Mouse (Mus musculus): Measurements from ENCODE around the gene Pla2g10. TPM values are rescaled to one million over a fixed set of nuclear protein-coding genes. Genes with fewer than 3 reads are reported as not detected.
A peak's percentile ranks its signal among the peaks of the same experiment; 100 is the strongest.
"Not testable (repeated sequence)": the region's sequence is repeated elsewhere in the genome, so short reads cannot be mapped to it uniquely, and the experiment has no call there.

The Pla2g10 gene
- total RNA-seq (2022): not detected

DNA sequence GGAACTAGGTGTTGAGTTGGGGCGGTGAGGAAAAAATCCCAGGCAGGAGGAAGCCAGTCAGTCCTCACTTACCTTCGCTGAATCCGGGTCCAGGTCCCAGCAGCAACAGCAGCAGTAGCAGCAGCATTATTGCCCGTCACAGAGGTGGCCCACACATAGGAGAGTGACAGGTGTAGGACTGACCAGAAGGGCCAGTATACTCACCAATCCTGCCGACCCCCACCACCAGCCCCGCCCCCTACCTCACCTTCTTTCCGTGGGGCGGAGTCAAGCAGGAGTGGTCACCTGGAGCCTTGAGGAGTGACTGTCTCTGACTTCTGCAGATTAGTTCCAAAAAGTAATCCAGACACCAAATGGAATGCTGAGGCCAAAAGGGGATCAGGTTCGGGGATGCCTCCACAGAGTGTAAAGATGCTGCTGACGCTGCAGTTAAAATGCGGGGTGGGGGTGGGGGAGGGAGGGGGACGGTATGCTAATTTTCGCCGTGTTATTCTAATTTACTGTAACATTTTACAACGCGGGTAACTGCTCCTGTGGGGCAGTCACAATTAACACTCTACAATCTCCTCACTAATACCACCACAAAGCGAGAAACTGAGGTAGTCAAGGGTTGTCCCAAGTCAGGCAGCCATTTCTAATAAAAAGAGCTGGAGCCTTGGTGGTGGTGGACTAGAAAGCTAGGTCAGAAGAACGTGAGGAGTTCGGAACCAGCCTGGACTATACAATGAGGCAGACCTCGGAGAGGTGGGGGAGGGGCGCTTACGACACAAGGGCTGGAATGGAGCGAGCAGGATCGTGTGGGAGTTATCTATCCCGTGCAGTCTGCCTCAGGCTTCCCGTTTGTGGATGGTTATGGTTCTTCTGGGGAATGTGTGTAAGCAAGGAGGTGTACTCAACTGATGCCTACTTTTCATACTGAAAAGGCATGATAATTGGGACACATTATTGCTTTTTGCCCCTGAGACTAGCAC, at the start of gene Pla2g10:
Gene Pla2g10 (minus strand): TSS at position 699 of the 971 bp plus-strand sequence.
- DNase-seq (ENCODE audit: low spot score in 2 of 2): no peak

DNA sequence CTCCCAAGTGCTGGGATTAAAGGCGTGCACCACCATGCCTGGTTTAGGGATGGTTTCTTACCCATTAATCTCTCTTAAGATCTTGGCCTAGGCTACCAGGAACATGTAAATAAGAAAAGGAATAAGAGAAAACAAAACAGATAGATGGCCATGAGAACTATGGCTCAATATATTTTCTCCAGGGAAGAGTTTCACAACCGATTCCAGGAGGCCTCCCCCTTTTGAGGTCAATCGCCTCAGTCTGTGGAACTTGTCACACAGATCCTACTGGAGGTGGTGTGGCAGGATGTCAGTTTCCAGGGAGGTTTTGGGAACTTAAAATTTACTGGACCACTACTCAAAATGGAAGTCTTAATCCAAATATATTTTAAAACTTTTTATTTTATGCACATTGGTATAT, 43.9 kb upstream of the Pla2g10 start:
- DNase-seq (ENCODE audit: low spot score in 2 of 2): not testable (repeated sequence)

DNA sequence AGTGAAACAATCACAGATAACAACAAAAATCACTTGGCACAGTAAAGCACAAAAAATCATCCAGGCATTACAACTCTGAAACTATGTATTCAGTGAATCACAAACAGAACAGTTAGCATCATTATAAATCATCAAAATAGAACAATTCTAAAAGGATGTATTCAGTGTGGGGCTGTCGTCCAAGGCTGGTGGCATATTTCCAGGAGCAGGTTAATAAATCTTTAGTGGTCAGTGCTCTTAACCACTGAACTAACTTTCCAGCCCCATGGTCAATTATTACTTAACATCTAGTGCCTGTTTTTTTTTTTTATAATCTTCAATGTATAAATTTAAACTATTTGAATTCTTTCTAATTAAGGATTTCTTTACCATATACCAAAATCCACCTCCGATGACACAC, 43.2 kb upstream of the Pla2g10 start:
- DNase-seq (ENCODE audit: low spot score in 2 of 2): not testable (repeated sequence)

DNA sequence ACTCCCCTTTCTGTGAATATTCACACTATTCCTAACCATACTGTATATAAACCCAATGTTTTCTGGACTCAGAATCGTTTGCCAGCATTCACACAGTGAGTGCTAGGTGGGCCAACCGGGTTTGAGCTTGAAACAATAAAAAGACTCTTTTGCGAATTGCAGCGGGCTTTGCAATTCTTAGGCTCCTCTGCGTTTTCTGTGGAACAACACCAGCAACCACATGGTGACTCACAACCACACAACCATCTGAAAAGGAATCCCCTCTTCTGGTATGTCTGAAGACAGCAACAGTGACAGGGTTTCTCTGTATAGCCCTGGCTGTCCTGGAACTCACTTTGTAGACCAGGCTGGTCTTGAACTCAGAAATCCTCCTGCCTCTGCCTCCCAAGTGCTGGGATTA, 41.3 kb upstream of the Pla2g10 start:
- DNase-seq (ENCODE audit: low spot score in 2 of 2): not testable (repeated sequence)

DNA sequence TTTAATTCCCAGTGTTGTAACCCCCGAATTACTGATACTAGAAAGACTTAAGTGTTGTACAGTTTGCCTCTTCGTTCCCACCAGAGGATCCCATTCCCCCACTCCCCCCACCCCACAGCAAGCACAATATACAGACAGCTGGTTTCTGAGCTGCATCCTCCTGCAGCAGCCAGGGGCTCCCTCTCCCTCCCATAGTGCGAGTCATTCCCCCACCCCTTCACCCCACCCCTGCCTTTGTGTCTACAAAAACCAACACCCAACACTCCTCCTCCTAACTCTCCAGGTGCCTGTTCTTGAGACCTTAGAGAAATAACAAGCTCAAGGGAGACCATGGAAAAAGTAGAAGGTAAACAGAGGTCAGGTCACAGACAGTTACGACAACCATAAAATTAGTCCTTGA, 40.8 kb upstream of the Pla2g10 start:
- not testable (repeated sequence) for DNase-seq (ENCODE audit: low spot score in 2 of 2)

DNA sequence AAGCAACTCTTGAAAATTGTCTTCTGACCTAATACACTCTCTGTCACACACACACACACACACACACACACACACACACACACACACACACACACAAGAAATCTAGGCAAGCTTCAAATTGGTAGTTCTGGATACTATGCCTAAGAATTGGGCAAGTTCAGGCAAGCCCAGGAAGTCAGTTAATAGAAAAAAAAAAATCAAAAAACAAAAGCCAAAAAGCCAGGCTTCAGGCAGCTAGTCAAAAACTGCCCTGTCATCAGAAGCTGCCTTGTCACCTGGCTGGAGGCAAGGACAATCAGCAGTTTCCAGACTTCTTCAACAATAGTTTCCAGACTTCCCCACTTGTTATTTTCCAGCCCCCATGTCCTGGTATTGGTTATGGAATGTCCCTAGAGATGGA, 35.6 kb upstream of the Pla2g10 start:
- DNase-seq (ENCODE audit: low spot score in 2 of 2): no peak

DNA sequence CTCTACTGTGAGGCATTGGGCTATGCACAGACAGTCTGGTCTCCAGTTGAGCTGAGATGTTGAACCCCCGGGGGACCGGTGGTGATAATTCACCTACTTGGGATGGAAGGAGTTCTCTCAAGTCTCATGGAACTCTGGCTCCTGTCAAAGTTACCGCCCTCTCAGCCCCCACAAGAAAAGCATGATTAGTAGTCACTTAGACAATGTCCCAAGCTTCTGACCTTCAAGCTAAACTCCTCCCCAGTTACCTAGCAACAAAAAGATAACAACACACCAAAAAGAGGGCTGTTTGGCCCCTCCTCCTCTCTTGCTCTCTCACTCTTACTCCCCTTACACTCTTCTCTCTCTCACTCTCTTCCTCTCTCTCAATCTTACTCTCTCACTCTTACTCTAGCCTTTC, 33.7 kb upstream of the Pla2g10 start:
- DNase-seq (ENCODE audit: low spot score in 2 of 2): no peak

DNA sequence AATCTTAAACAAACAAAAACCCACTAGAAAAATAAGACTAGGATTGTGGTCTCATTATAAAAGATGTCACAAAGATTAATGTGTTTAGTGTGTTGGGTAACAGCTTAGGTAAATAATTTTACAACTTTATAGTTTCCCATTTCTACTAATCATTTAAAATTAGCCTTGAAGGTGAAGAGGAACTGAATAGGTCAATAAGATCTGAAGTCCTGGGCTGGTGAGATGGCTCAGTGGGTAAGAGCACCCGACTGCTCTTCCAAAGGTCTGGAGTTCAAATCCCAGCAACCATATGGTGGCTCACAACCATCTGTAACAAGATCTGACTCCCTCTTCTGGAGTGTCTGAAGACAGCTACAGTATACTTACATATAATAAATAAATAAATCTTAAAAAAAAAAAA, 32.0 kb upstream of the Pla2g10 start:
- not testable (repeated sequence) for DNase-seq (ENCODE audit: low spot score in 2 of 2)

DNA sequence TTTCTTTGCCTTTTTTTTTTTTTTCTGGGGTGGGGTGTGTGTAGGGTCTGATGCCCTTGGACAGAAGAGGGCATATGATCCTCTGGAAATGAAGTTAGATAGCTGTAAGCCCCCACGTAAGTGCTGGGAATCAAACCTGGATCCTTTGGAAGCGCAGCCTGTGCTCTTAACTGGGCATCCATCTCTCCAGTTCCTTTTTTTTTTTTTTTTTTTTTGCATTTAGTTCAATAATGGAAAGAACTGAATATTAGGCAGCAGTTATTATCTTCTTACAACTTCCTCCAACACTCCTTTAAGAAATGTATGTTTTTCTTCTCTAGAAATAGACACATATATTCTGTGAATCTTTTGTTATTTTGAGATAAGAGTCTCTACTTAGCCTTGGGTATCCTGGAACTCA, 27.0 kb upstream of the Pla2g10 start:
- no peak for DNase-seq (ENCODE audit: low spot score in 2 of 2)

DNA sequence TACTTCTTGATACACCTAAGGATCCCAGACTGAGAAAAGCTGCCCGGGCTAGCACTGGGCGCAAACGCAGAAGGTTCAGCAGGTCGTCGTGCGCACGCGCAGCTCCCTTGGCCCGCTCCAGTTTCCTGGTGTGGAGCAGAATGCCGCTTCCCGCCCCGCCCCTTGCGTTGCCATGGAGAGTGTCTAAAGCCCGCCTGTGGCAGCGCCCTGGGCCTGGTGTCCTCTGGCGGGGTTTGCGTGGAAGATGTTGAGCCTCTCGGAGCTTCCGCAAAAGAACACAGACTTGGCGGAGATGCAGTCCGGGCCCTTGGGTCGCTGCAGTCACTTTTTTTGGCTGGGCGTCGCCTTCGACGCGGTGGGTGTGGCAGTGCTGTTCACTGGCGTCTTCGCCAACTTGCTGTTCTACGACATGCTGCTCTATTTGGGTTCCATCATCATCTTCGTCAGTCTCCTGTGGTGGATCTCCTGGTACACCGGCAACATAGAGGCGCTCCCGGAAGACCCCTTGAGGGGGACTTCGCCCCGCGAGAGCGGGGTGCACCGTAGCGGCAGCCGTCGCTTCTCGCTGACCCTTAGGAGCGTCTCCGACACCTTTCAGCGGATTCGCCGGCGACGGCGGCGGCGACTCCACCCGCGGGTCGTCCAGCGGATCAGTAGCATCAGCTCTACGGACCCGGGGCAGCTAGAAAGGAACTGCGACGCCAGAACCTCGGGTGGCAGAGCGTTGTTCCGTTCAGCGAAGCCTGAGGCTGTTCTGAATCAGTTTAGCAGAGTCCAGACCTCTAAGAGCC, 23.8 kb upstream of the Pla2g10 start:
- DNase-seq (ENCODE audit: low spot score in 2 of 2): peak; percentile 88 to 93

DNA sequence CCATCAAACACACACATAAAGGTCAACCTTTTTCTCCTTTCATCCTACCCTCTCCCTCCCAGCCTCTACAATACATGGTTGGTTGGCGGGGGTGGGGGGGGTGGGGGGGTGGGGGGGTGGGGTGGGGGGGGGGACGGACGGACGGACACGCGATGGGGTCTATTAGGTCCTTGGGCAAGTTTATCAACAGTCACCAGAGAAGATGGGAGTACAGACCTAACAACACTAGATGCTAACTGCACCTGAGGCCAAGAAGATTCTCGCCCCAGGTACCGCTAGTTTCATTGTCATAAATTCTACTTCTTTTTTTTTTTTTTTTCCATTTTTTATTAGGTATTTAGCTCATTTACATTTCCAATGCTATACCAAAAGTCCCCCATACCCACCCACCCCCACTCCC, 23.2 kb upstream of the Pla2g10 start:
- no peak for DNase-seq (ENCODE audit: low spot score in 2 of 2)

DNA sequence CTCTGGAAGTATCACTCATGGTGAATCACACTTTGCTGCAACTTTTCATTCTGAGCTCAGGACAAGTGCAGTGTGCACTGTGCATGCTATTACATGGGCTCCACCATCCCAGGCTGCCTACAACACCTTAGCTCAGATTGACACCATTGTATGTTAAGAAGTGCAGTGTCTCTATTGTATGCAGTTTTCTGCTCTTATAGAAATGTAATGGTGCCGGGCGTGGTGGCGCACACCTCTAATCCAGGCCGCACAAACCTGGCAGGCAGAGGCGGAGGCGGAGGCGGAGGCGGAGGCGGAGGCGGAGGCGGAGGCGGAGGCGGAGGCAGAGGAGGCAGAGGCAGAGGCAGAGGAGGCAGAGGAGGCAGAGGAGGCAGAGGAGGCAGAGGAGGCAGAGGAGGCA, 19.8 kb upstream of the Pla2g10 start:
- DNase-seq (ENCODE audit: low spot score in 2 of 2): no peak

DNA sequence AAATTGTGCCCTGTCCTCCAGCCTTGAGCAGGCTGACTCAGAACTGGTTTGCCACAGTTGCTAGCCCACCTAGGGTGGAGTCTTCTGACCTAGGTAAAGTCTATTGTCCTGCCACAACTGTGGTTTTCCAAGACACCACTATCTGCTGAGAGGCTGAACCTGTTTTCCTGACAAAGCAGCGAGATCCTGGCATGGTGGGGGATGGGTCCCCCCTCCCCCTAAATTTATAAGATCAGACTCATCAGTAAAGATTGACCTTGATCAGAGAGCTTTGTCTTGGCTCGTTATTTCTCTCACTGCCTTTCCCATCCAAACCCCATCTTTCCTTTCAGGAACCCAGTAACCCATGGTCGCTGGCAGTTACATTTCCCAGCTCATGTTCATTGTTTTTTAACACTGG, 19.2 kb upstream of the Pla2g10 start:
- no peak for DNase-seq (ENCODE audit: low spot score in 2 of 2)

DNA sequence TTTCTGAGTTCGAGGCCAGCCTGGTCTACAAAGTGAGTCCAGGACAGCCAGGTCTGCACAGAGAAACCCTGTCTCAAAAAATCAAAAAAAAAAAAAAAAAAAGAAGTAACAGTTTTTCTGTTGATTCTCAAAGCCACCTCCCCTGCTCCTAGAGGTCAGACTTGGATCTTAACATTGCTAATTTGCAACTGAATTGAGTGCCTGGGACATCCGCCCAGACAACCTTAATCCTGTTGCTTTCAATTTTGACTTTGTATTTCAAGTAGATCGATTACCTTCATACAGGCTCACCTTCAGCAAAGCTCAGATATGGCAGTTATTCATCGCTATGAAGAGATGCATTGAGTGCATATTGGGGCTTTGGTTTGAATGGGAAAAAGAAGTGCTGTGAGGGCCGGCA, 18.5 kb upstream of the Pla2g10 start:
- DNase-seq (ENCODE audit: low spot score in 2 of 2): no peak

DNA sequence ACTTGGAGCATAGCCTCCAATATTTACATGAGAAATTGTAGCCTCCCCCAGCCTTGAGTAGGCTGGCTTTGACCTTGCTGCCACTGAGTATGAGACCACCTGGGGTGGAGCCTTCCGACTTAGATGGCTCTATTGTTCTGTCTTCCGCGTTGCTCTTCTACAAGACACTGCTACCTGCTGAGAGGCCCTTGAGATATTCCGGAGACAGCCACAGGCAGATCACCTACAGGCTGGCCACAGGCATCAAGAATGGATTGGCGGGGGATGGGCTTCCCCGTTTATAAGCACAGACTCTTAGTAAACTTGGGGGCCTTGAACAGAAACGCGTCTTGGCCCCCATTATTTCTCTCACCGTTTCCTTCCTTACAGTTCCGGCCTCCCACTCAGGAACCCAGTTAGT, 18.0 kb upstream of the Pla2g10 start:
- not testable (repeated sequence) for DNase-seq (ENCODE audit: low spot score in 2 of 2)

DNA sequence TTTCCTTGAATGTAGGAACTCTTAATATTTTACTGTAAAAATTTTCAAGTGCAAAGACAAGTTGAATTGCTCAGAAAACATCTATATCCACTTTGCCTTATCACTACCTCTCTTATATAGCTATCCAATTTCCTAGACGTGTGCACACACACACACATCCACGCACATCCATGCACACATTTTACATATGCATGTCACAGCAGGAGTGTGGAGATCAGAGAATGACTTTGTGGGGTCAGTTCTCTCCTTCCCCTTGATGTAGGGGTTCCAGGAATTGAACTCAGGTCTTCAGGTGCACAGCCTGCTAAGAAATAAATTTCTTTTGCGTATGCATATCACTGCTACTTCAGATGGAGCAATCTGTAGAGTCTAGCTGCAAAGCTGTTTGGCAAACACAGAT, 17.3 kb upstream of the Pla2g10 start:
- no peak for DNase-seq (ENCODE audit: low spot score in 2 of 2)

DNA sequence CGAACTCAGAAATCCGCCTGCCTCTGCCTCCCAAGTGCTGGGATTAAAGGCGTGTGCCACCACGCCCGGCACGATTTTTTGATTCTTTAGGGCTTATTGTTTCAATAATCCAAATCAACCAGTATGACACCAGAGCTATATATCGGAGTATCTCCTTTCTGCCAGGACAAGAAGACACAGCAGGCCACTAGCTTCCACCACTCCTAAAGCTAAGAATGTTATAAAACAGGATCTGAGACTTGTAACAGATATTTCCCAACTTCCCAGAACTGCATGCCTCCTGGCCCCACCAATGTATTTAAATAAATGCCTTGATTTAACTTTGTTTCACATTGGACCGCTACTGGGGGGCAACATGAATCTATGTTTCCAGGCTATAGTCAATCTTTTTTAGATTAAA, 16.9 kb upstream of the Pla2g10 start:
- DNase-seq (ENCODE audit: low spot score in 2 of 2): no peak

DNA sequence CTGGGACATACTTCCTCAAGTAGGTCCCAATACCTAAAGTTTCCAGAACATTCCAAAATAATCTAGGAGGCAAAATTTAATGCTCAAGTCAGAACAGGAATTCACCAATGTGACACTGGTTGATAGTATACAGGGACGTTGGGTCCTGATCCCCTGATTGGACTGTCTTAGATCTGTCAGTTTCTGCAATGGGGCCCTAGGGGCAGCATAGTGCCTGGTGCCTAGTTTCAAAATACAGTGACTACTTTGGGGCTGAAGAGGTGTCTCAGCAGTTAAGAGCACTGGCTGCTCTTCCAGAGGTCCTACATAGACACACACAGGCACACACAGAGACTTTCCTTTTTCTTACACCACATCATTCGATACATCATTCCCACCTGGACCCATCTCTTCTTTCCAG, 10.1 kb upstream of the Pla2g10 start:
- no peak for DNase-seq (ENCODE audit: low spot score in 2 of 2)

DNA sequence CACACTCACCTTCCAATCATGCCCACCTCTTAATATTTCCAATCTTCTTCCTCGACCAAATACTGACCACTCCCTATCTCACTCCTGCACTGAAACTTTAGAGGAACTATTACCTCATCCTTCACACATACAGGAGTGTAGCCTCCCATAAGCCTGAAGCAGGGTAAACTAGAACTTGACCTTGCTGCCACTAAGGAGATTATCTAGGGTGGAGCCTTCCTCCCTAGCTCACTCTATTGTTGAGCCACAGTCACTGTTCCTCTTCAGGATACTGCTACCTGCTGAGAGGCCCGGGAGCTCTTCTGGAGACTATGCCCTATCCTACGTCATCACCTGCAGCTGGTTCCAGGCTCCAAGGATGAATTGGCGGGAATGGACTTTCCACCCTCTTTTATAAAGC, 8.3 kb upstream of the Pla2g10 start:
- DNase-seq (ENCODE audit: low spot score in 2 of 2): not testable (repeated sequence)

DNA sequence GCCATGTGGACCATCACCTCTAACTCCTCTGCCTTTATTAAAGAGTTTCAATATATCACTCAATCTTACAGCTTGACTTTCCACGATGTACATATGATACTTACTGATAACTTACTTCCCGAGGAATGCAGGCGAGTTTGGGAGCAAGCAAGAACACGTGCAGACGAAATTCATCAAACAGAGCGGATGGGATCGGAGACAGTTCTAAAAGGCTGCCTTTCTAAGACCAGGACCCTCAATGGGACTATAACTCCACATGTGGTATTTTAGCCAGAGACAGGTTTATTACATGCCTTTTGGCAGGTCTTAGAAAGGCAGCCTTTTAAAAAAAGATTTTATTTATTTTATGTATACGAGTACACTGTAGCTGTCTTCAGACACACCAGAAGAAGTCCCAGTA, 5.2 kb upstream of the Pla2g10 start:
- no peak for DNase-seq (ENCODE audit: low spot score in 2 of 2)

DNA sequence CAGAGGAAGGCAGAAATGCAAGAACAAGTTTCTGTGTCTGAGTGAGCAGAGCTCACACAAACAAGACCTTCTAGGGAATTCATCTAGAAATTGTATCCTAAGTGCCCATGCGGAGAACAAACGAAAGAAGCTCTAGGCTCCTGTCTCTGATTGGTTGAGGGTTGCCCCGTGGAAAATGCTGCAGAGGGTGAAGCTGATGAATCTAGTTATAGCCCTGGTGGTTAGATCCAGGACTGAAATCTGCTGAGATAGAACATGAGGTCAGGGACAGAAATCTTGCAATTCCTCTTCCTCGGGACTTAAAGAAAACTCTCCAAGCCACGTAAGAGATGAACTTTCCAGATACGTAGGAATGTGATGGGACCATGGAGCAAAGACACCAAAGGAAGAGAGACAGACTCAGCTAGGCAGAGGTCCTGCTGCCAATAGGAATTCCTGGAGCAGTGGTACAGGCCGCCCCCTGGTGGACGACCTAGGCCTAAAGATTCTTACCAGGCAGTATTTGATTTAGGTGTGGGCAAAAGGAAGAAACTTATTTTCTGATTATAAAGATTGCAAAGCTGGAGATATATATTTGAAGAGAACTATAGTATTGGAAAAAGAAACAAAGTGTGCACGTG, 2.8 kb upstream of the Pla2g10 start:
- DNase-seq (ENCODE audit: low spot score in 2 of 2): peak; percentile 37 to 80

DNA sequence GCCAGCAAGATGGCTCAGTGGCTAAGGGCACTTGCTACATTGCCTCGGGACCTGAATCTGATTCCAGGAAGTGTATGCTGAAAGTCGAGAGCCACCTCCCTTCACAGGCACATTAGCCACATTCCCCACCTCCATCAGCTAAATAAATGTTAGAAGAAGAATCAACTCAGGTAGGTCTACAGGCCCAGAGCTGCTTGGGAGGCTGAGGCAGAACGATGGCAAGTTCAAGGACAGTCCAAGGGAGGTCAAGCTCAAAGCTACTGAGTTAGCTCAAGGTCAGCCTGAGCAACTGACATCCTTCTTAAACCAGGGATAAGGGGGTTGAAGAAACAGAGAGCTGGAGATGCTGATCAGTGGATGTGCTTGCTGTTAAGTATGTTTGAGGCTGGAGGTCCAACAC, 2.0 kb upstream of the Pla2g10 start:
- no peak for DNase-seq (ENCODE audit: low spot score in 2 of 2)
